Mouse (Mus musculus) heart, postnatal 0 days (tissue): ENCODE data around the gene Thrap3. TPM values are rescaled to one million over a fixed set of nuclear protein-coding genes. Genes with fewer than 3 reads are reported as not detected.

Experiments used
- ATAC-seq: fragments of 200-750 bp; cut with Nextera tagmentation; 2 replicates; pipeline ENCODE4 v1.8.0; 2017; ENCODE audit warnings: low read depth, moderate number of reproducible peaks, moderate library complexity; ENCODE audit not compliant: insufficient read depth
- DNase-seq: peaks from one replicate; pipeline ENCODE4 v3.0.0-alpha.2; 2016; ENCODE audit warnings: low spot score
- H3K27ac ChIP-seq: fragments of 300-500 bp; sonication (generic); 2 replicates; pipeline ENCODE4 v1.5.1; 2014; ENCODE audit warnings: low read depth, mild to moderate bottlenecking
- H3K27me3 ChIP-seq: fragments of 300-500 bp; sonication (generic); 2 replicates; pipeline ENCODE4 v1.6.1; 2014; ENCODE audit warnings: low read length, mixed read lengths; ENCODE audit not compliant: control insufficient read depth, insufficient read depth
- H3K36me3 ChIP-seq: fragments of 300-500 bp; sonication (generic); replicated peaks from 2 replicates; pipeline ENCODE4 v1.6.1; 2014; ENCODE audit warnings: low read length, mixed read lengths; ENCODE audit not compliant: control insufficient read depth, insufficient read depth
- H3K4me1 ChIP-seq: fragments of 300-500 bp; sonication (generic); 2 replicates; pipeline ENCODE4 v1.6.1; 2014; ENCODE audit warnings: antibody characterized with exemption; ENCODE audit not compliant: control insufficient read depth, insufficient read depth
- H3K4me2 ChIP-seq: fragments of 300-500 bp; sonication (generic); 2 replicates; pipeline ENCODE4 v1.6.1; 2014; ENCODE audit warnings: low read depth, mild to moderate bottlenecking, low read length, moderate library complexity
- H3K4me3 ChIP-seq: fragments of 300-500 bp; sonication (generic); 2 replicates; pipeline ENCODE4 v1.5.1; 2014; ENCODE audit warnings: low read depth, low read length
- H3K9ac ChIP-seq: fragments of 300-500 bp; sonication (generic); replicated peaks from 2 replicates; pipeline ENCODE4 v1.6.1; 2014; ENCODE audit warnings: low read depth, low read length, mixed read lengths
- H3K9me3 ChIP-seq: fragments of 300-500 bp; sonication (generic); replicated peaks from 2 replicates; pipeline ENCODE4 v1.6.1; 2016; ENCODE audit warnings: low read length; ENCODE audit not compliant: control insufficient read depth
- CTCF ChIP-seq: IDR thresholded peaks from 2 replicates; pipeline ENCODE4 v1.5.1; 2016; ENCODE audit warnings: antibody characterized with exemption, control low read depth, low read depth
- EP300 ChIP-seq: IDR thresholded peaks from 2 replicates; pipeline ENCODE4 v1.6.1; 2016; ENCODE audit warnings: antibody characterized with exemption, low read depth
- WGBS: fragments of 180-500 bp; shearing (Covaris S2); extraction: QIAGEN DNeasy Blood & Tissue Kit; methylation state at CpG from one replicate; pipeline ENCODE4 v1.1.7; 2014; 5-methylcytosine and 5-hydroxymethylcytosine counted together
- polyA plus RNA-seq: library from polyadenylated mRNA; unstranded; fragments of >200 nt; fragmentation: Nextera tagmentation; extraction: Ambion mirVana; gene quantifications from 2 replicates; pipeline ENCODE4 v1.2.1, GENCODE M21; 2015
- total RNA-seq: library from RNA; depleted of rRNA; stranded (reverse); fragments of >200 nt; gene quantifications from 2 replicates; pipeline ENCODE4 v1.2.3, GENCODE M21; 2014; ENCODE audit warnings: low replicate concordance

The Thrap3 gene
- total and polyA plus RNA-seq, 2 experiments from 2014 or later: 96.7 to 121 TPM

DNA sequence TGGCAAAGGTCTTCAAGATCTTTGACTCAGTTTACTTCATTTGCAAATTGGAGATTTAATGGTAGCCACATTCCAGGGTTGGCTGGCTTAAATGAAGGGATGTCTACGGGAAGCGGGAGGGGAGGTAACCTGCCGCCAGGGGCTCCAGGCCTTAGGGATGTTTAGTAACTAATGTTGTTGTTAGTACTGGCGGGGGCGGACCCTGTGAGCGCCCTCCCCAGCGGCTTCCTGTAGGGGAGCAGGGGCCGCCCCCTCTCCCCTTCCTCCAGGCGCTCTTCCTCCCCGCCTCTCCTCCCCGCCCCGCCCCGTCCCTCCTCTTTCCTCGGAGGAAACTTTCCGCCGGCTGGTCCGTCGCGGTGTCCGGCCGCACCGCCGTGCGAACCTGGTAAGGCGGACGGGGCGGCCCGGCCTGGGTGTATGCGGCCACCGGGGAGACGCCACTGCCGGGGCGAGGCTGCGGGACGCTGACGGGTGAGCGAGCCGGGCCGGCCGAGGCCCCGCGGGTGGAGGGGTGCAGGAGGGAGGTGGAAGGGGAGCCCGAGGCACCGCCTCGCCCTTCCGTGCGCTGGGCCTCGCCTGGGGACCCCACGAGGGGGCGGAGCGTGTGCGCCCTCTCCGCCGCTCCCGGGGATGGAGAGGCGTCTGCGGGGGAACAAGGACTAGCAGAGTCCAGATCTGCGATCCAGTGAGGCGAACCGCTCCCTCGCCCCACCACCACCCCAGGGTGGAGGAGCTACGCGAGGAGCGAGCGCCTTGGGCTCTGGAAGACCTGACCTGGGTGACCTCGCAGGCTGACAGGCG, 54.2 kb downstream of the Thrap3 start:
- ATAC-seq (peak; percentile 68), DNase-seq (peak; percentile 77)
- no peak for TF ChIP-seq EP300
- no peak for TF ChIP-seq CTCF
- peak overlapping the region; percentile 72 for H3K9ac ChIP-seq
- H3K4me1 ChIP-seq: peaks cover 19% of the 10 kb centered on the region
- H3K4me3 ChIP-seq: peak overlapping the region; percentile 59
- 0 out of 2 replicates have a peak, but pooled peaks cover 26% of the 10 kb centered on the region for H3K27me3 ChIP-seq
- peaks cover 7% of the 10 kb centered on the region for H3K36me3 ChIP-seq
- peak overlapping the region; percentile 80 for H3K27ac ChIP-seq
- peak overlapping the region; percentile 73 for H3K4me2 ChIP-seq
- 2% methylated on average over 60 of the region's 67 CpGs for WGBS
- no peaks in the 10 kb centered on the region for H3K9me3 ChIP-seq

- TF ChIP-seq CTCF (no peak), EP300 (no peak)
- H3K36me3 ChIP-seq: peaks cover 7% of the 10 kb centered on the region
- 0 out of 2 replicates have a peak, but pooled peaks cover 26% of the 10 kb centered on the region for H3K27me3 ChIP-seq
- peak within 1 kb of the TSS; percentile 73 for H3K4me2 ChIP-seq
- ATAC-seq (peak; percentile 51), DNase-seq (peak; percentile 62)
- peak within 1 kb of the TSS; percentile 72 for H3K9ac ChIP-seq
- WGBS: 7% methylated on average over 24 of the region's 24 CpGs
- no peaks in the 10 kb centered on the region for H3K9me3 ChIP-seq
- H3K27ac ChIP-seq: peak within 1 kb of the TSS; percentile 80
- peaks cover 19% of the 10 kb centered on the region for H3K4me1 ChIP-seq
- H3K4me3 ChIP-seq: peak within 1 kb of the TSS; percentile 59
Observed at GRCm38 (mm10) chr4:126147533-126148160, 54.9 kb downstream of the Thrap3 start, which contains the start of gene Eva1b. TSS of gene Eva1b (plus strand) at chr4:126147744.

DNA sequence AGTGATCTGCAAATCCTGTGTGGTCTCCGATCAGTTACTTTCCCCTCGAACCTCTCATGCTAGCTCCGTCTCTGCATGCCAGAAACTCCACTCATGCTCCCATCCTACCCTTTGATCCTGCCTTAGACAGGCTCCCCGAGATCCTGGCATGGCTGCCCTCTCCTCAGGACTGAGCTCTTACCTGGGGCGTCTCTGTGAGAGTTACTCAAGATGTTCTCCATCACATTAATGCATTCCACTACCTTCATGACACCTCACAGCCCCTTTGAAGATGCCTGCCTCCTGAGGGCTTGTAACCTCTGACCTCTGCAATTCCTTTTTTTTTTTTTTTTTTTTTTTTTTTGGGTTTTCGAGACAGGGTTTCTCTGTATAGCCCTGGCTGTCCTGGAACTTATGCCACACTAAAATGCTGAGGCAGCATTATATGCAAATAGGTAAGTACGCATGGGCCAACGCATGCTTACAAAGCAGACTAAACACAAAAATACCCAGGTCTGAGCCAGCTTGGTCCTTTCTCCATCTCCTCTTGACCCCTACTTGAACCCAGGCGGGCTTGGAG, 55.5 kb downstream of the Thrap3 start:
- DNase-seq (no peak), ATAC-seq (no peak)
- H3K9me3 ChIP-seq: no peaks in the 10 kb centered on the region
- 0 out of 2 replicates have a peak, but pooled peaks cover 26% of the 10 kb centered on the region for H3K27me3 ChIP-seq
- peak overlapping the region; percentile 73; the same call in 1 of the 2 replicates for H3K4me2 ChIP-seq
- H3K4me3 ChIP-seq: no peak overlapping the region
- peaks cover 7% of the 10 kb centered on the region for H3K36me3 ChIP-seq
- peak overlapping the region; percentile 80; the same call in 1 of the 2 replicates for H3K27ac ChIP-seq
- WGBS: 61% methylated on average over 9 of the region's 9 CpGs
- H3K9ac ChIP-seq: no peak overlapping the region
- TF ChIP-seq EP300 (no peak), CTCF (no peak)
- H3K4me1 ChIP-seq: peaks cover 19% of the 10 kb centered on the region

DNA sequence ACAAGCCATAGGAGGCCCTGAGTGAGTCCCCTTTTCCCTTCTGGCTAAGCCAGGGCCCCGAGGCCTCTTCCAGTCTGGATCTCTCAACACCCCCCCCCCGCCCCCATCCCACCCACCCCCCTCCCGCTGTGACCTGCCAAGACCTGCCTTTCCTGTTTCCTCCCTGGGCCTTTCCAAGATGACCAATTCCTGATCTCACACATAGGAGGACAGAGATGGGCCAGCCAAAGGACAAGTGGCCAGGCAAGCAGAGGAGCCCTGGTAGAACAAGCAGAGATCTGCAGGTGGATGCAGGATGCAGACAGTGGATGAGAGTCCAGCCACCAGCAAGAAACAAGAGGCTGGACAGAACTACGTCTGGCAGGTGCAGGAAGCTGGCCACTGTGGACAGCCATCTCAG, 57.2 kb downstream of the Thrap3 start:
- Histone ChIP-seq H3K27ac (no peak overlapping the region), H3K4me3 (no peak overlapping the region), H3K4me2 (no peak overlapping the region), H3K9me3 (no peaks in the 10 kb centered on the region), H3K4me1 (peaks cover 18% of the 10 kb centered on the region), H3K9ac (no peak overlapping the region), H3K36me3 (peaks cover 4% of the 10 kb centered on the region; the same call in 1 of the 2 replicates), H3K27me3 (0 out of 2 replicates have a peak, but pooled peaks cover 26% of the 10 kb centered on the region)
- 43% methylated on average over 4 of the region's 4 CpGs for WGBS
- ATAC-seq: no peak
- DNase-seq: no peak
- no peak for TF ChIP-seq CTCF
- no peak for TF ChIP-seq EP300

- Histone ChIP-seq H3K27ac (peak overlapping the region; percentile 38; the same call in 1 of the 2 replicates), H3K4me1 (peaks cover 7% of the 10 kb centered on the region), H3K27me3 (no peaks in the 10 kb centered on the region), H3K36me3 (peaks cover 40% of the 10 kb centered on the region), H3K9ac (no peak overlapping the region), H3K9me3 (no peaks in the 10 kb centered on the region), H3K4me2 (no peak overlapping the region), H3K4me3 (no peak overlapping the region)
- TF ChIP-seq EP300 (no peak), CTCF (no peak)
- DNase-seq: no peak
- ATAC-seq: 0 out of 2 replicates have a peak, but pooled peaks have one; percentile 27
- WGBS: 75% methylated on average over 5 of the region's 5 CpGs
Observed at GRCm38 (mm10) chr4:126141021-126141420, 61.5 kb downstream of the Thrap3 start.
